Mouse (Mus musculus) forebrain, embryonic 14.5 days (tissue): ENCODE measurements around the gene Bcl11a. TPM values are rescaled to one million over a fixed set of nuclear protein-coding genes. Genes with fewer than 3 reads are reported as not detected.

Experiments
- ATAC-seq: fragments of 200-750 bp; cut with Nextera tagmentation; 2 replicates; pipeline ENCODE4 v1.8.0; 2017; ENCODE audit warnings: mild to moderate bottlenecking, moderate library complexity
- DNase-seq: peaks from one replicate; pipeline ENCODE4 v3.0.0-alpha.2; 2015; ENCODE audit warnings: low spot score
- H3K27ac ChIP-seq: fragments of 300-500 bp; sonication (generic); 2 replicates; pipeline ENCODE4 v1.5.1; 2014; ENCODE audit warnings: low read depth, mild to moderate bottlenecking, control low read depth, low read length, moderate library complexity
- H3K27me3 ChIP-seq: fragments of 300-500 bp; sonication (generic); replicated peaks from 2 replicates; pipeline ENCODE4 v1.6.1; 2014; ENCODE audit warnings: low read length, control low read depth, mixed read lengths; ENCODE audit not compliant: control insufficient read depth, insufficient read depth
- H3K36me3 ChIP-seq: fragments of 300-500 bp; sonication (generic); 2 replicates; pipeline ENCODE4 v1.6.1; 2014; ENCODE audit warnings: low read length, control low read depth; ENCODE audit not compliant: control insufficient read depth, insufficient read depth
- H3K4me1 ChIP-seq: fragments of 300-500 bp; sonication (generic); 2 replicates; pipeline ENCODE4 v1.6.1; 2014; ENCODE audit warnings: antibody characterized with exemption, low read length, control low read depth; ENCODE audit not compliant: control insufficient read depth, insufficient read depth
- H3K4me2 ChIP-seq: fragments of 300-500 bp; sonication (generic); 2 replicates; pipeline ENCODE4 v1.6.1; 2014; ENCODE audit warnings: mild to moderate bottlenecking, control low read depth, low read length
- H3K4me3 ChIP-seq: fragments of 300-500 bp; sonication (generic); 2 replicates; pipeline ENCODE4 v1.5.1; 2014; ENCODE audit warnings: low read depth, low read length, control low read depth
- H3K9ac ChIP-seq: fragments of 300-500 bp; sonication (generic); 2 replicates; pipeline ENCODE4 v1.6.1; 2014; ENCODE audit warnings: mild to moderate bottlenecking, low read length, control low read depth, moderate library complexity
- H3K9me3 ChIP-seq: fragments of 300-500 bp; sonication (generic); replicated peaks from 2 replicates; pipeline ENCODE4 v1.6.1; 2016; ENCODE audit warnings: low read length, control low read depth, mixed read lengths; ENCODE audit not compliant: control insufficient read depth
- WGBS: fragments of 180-500 bp; shearing (Covaris S2); extraction: QIAGEN DNeasy Blood & Tissue Kit; methylation state at CpG from one replicate; pipeline ENCODE4 v1.1.7; 2014; 5-methylcytosine and 5-hydroxymethylcytosine counted together
- polyA plus RNA-seq: library from polyadenylated mRNA; unstranded; fragments of >200 nt; fragmentation: Nextera tagmentation; extraction: Ambion mirVana; gene quantifications from 2 replicates; pipeline ENCODE4 v1.2.1, GENCODE M21; 2014

The Bcl11a gene
- polyA plus RNA-seq, 1 experiment from 2014 or later: 148 TPM

- H3K27me3 ChIP-seq: no peaks in the 10 kb centered on the region
- H3K27ac ChIP-seq: no peak overlapping the region
- no peak overlapping the region for H3K4me2 ChIP-seq
- no peaks in the 10 kb centered on the region for H3K9me3 ChIP-seq
- H3K4me3 ChIP-seq: no peak overlapping the region
- H3K9ac ChIP-seq: no peak overlapping the region
- 53% methylated on average over 9 of the region's 9 CpGs for WGBS
- DNase-seq: no peak
- peaks cover 29% of the 10 kb centered on the region for H3K36me3 ChIP-seq
- no peak for ATAC-seq
- H3K4me1 ChIP-seq: peaks cover 46% of the 10 kb centered on the region
Observed at GRCm38 (mm10) chr11:24158026-24158425, 80.2 kb downstream of the Bcl11a start.

- Histone ChIP-seq H3K4me3 (no peak overlapping the region), H3K36me3 (peaks cover 39% of the 10 kb centered on the region), H3K9me3 (no peaks in the 10 kb centered on the region), H3K27ac (no peak overlapping the region), H3K4me1 (peaks cover 42% of the 10 kb centered on the region), H3K4me2 (no peak overlapping the region), H3K27me3 (no peaks in the 10 kb centered on the region), H3K9ac (no peak overlapping the region)
- WGBS: 64% methylated on average over 2 of the region's 2 CpGs
- ATAC-seq (no peak), DNase-seq (no peak)
Observed at GRCm38 (mm10) chr11:24159656-24160055, 81.8 kb downstream of the Bcl11a start.

DNA sequence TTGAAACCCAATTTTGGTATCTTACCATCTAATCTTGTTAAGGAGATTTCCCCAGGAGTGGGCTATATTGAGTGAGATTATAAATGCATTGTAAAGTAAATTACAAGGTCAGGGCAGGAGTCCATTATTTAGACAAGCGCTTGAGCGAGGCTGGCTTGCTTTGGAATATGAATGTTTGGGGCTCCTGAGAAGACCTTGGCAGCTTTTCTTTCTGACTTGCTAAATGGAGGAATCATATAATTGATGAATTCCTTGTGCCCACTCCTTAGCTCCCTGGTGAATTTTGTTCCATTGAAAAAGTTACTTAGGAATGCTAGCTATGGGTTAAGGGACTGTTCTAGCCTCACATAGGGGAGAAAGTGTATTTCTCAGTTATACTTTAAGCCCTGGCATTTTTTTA lies 83.6 kb downstream of the Bcl11a start:
- Histone ChIP-seq H3K27me3 (no peaks in the 10 kb centered on the region), H3K4me2 (no peak overlapping the region), H3K4me1 (peaks cover 34% of the 10 kb centered on the region), H3K9me3 (no peaks in the 10 kb centered on the region), H3K4me3 (no peak overlapping the region), H3K27ac (peak overlapping the region; percentile 48; the same call in 1 of the 2 replicates), H3K36me3 (peaks cover 36% of the 10 kb centered on the region), H3K9ac (no peak overlapping the region)
- ATAC-seq: no peak
- 22% methylated on average over 2 of the region's 2 CpGs for WGBS
- no peak for DNase-seq

GRCm38 (mm10) chr11:24162056-24162455 lies 84.2 kb downstream of the Bcl11a start:
- WGBS: 8% methylated on average over 7 of the region's 7 CpGs
- no peak overlapping the region for H3K9ac ChIP-seq
- peak; percentile 92 for ATAC-seq
- H3K9me3 ChIP-seq: no peaks in the 10 kb centered on the region
- no peak overlapping the region for H3K4me3 ChIP-seq
- peak overlapping the region; percentile 58; the same call in 1 of the 2 replicates for H3K27ac ChIP-seq
- peaks cover 39% of the 10 kb centered on the region for H3K36me3 ChIP-seq
- DNase-seq: peak; percentile 95
- H3K4me1 ChIP-seq: peaks cover 33% of the 10 kb centered on the region
- no peaks in the 10 kb centered on the region for H3K27me3 ChIP-seq
- no peak overlapping the region for H3K4me2 ChIP-seq

- ATAC-seq (no peak), DNase-seq (no peak)
- Histone ChIP-seq H3K27me3 (no peaks in the 10 kb centered on the region), H3K36me3 (peaks cover 39% of the 10 kb centered on the region), H3K27ac (no peak overlapping the region), H3K9ac (no peak overlapping the region), H3K9me3 (no peaks in the 10 kb centered on the region), H3K4me1 (peaks cover 32% of the 10 kb centered on the region), H3K4me2 (no peak overlapping the region), H3K4me3 (no peak overlapping the region)
- 95% methylated on average over 8 of the region's 8 CpGs for WGBS
Observed at GRCm38 (mm10) chr11:24163072-24163471, 85.2 kb downstream of the Bcl11a start.

DNA sequence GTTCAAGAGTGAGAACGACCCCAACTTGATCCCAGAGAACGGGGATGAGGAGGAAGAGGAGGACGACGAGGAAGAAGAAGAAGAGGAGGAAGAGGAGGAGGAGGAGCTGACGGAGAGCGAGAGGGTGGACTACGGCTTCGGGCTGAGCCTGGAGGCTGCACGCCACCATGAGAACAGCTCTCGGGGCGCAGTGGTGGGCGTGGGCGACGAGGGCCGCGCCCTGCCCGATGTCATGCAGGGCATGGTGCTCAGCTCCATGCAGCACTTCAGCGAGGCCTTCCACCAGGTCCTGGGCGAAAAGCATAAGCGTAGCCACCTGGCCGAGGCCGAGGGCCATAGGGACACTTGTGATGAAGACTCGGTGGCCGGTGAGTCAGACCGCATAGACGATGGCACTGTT lies 86.2 kb downstream of the Bcl11a start:
- H3K27me3 ChIP-seq: no peaks in the 10 kb centered on the region
- no peak for ATAC-seq
- H3K4me3 ChIP-seq: no peak overlapping the region
- DNase-seq: no peak
- H3K9me3 ChIP-seq: no peaks in the 10 kb centered on the region
- no peak overlapping the region for H3K9ac ChIP-seq
- H3K27ac ChIP-seq: no peak overlapping the region
- 95% methylated on average over 26 of the region's 26 CpGs for WGBS
- H3K4me2 ChIP-seq: no peak overlapping the region
- peaks cover 34% of the 10 kb centered on the region for H3K4me1 ChIP-seq
- H3K36me3 ChIP-seq: peaks cover 36% of the 10 kb centered on the region

GRCm38 (mm10) chr11:24171675-24172285 lies 93.9 kb downstream of the Bcl11a start:
- no peaks in the 10 kb centered on the region for H3K9me3 ChIP-seq

GRCm38 (mm10) chr11:24172585-24172984 lies 94.7 kb downstream of the Bcl11a start:
- H3K9ac ChIP-seq: no peak overlapping the region
- no peaks in the 10 kb centered on the region for H3K27me3 ChIP-seq
- 94% methylated on average over 17 of the region's 17 CpGs for WGBS
- H3K36me3 ChIP-seq: peaks cover 11% of the 10 kb centered on the region; the same call in 1 of the 2 replicates
- no peak for DNase-seq
- peaks cover 5% of the 10 kb centered on the region; the same call in 1 of the 2 replicates for H3K4me1 ChIP-seq
- no peak overlapping the region for H3K4me3 ChIP-seq
- no peaks in the 10 kb centered on the region for H3K9me3 ChIP-seq
- H3K4me2 ChIP-seq: no peak overlapping the region
- H3K27ac ChIP-seq: no peak overlapping the region
- no peak for ATAC-seq

More at GRCm38 (mm10) chr11:24171675-24172285, 93.9 kb downstream of the Bcl11a start:
- DNase-seq (no peak), ATAC-seq (peak; percentile 18; the same call in 1 of the 2 replicates)
- peaks cover 5% of the 10 kb centered on the region; the same call in 1 of the 2 replicates for H3K4me1 ChIP-seq
- H3K4me2 ChIP-seq: no peak overlapping the region
- WGBS: 87% methylated on average over 5 of the region's 5 CpGs
- H3K9ac ChIP-seq: no peak overlapping the region
- no peak overlapping the region for H3K27ac ChIP-seq
- H3K27me3 ChIP-seq: no peaks in the 10 kb centered on the region
- peaks cover 13% of the 10 kb centered on the region; the same call in 1 of the 2 replicates for H3K36me3 ChIP-seq
- H3K4me3 ChIP-seq: no peak overlapping the region

- Histone ChIP-seq H3K9ac (no peak overlapping the region), H3K4me1 (peaks cover under 1% of the 10 kb centered on the region; the same call in 1 of the 2 replicates), H3K27ac (no peak overlapping the region), H3K4me2 (no peak overlapping the region), H3K36me3 (peaks cover 11% of the 10 kb centered on the region; the same call in 1 of the 2 replicates), H3K9me3 (no peaks in the 10 kb centered on the region), H3K4me3 (no peak overlapping the region), H3K27me3 (no peaks in the 10 kb centered on the region)
- ATAC-seq: no peak
- no peak for DNase-seq
- 86% methylated on average over 2 of the region's 2 CpGs for WGBS
Observed at GRCm38 (mm10) chr11:24174161-24174792, 96.4 kb downstream of the Bcl11a start.
